Mouse (Mus musculus): ENCODE data around the gene Gm14296. TPM values are rescaled to one million over a fixed set of nuclear protein-coding genes. Genes with fewer than 3 reads are reported as not detected.
"Not testable (repeated sequence)": the region's sequence is repeated elsewhere in the genome, so short reads cannot be mapped to it uniquely, and the experiment has no call there.

Gm14296 gene
- 14.0 and 14.8 TPM in 2 replicates for polyA plus RNA-seq (2015; fragmentation: Nextera tagmentation; extraction: Ambion mirVana)

DNA sequence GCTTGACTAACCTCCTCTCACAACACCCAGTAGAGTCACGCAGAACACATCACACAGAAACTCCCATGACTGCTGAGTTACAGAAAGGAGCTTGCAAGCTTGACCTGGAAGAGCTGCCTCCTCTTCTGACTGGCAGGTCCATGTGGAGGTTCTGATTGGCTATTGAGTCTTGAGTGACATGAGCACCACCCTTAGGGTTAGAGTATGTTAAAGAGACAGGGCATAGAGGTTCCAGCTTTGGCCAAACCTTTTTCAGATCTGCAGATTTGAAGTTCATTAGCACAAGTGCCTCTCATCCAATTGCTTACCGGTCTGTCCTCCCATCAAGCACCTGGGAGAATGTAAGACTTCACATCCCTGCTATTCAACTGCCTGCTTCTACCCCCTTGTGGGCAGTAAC, at the start of gene Gm14296:
Gene Gm14296 (minus strand): TSS at position 101 of the 400 bp plus-strand sequence.
- not testable (repeated sequence) for H3K9ac ChIP-seq (replicated peaks); H3K27me3 ChIP-seq; H3K9me3 ChIP-seq; H3K4me1 ChIP-seq (replicated peaks); H3K27ac ChIP-seq; H3K4me2 ChIP-seq (replicated peaks); H3K36me3 ChIP-seq; H3K4me3 ChIP-seq (replicated peaks); ATAC-seq
- WGBS, result no CpG with 5 or more reads among the region's 2 CpGs

DNA sequence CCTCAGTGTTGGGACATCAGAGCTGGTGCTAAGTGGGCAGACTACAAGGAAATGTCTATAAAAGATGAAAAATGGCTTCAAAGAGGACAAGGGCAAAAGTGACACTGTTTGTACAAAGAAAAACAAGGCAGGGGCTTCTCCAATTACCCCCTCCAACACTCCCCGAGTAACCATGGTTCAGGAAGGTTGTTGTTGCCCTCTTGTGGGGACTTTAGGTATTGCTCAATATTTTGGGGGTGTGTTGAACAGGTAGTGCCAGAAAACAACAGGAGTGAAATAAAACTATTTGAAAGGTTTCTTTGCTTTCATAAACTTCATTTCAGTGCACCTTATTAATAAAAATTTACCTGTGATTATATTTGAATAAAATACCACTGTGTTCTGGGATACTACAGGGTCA, 22.1 kb downstream of the Gm14296 start:
- not testable (repeated sequence) for H3K36me3 ChIP-seq; H3K4me2 ChIP-seq (replicated peaks); ATAC-seq; H3K4me3 ChIP-seq (replicated peaks); H3K9me3 ChIP-seq; H3K9ac ChIP-seq (replicated peaks); H3K27me3 ChIP-seq; H3K4me1 ChIP-seq (replicated peaks); H3K27ac ChIP-seq
- WGBS, result no CpG with 5 or more reads among the region's 1 CpGs

Other genes with a start within 250 kb of the Gm14296 start
- gene Gm14305, start 219.5 kb downstream of the Gm14296 start, polyA plus RNA-seq (2015; fragmentation: Nextera tagmentation; extraction: Ambion mirVana), result 36.1 and 37.3 TPM in 2 replicates
- 7.4 and 8.0 TPM in 2 replicates for gene Gm14295, start 129.2 kb downstream of the Gm14296 start, polyA plus RNA-seq (2015; fragmentation: Nextera tagmentation; extraction: Ambion mirVana)
- gene Gm14408, start 96.7 kb downstream of the Gm14296 start, polyA plus RNA-seq (2015; fragmentation: Nextera tagmentation; extraction: Ambion mirVana), result not detected in 2 replicates
- gene Gm14419, start 73.1 kb upstream of the Gm14296 start, polyA plus RNA-seq (2015; fragmentation: Nextera tagmentation; extraction: Ambion mirVana), result 6.9 and 9.4 TPM in 2 replicates
- gene Gm14401, start 146.5 kb upstream of the Gm14296 start, polyA plus RNA-seq (2015; fragmentation: Nextera tagmentation; extraction: Ambion mirVana), result not detected in 2 replicates